Mouse (Mus musculus) G1E (cell line): Measurements from ENCODE around the gene Mctp1.

Experiments
- CTCF ChIP-seq: IDR thresholded peaks from 2 replicates; pipeline ENCODE4 v1.5.1; 2012; ENCODE audit warnings: low read depth, low read length, inconsistent platforms, mixed read lengths
- GATA1 ChIP-seq: IDR thresholded peaks from 2 replicates; pipeline ENCODE4 v1.6.1; 2012; ENCODE audit warnings: borderline replicate concordance, low read length, inconsistent platforms, mixed read lengths
- POLR2AphosphoS5 ChIP-seq: IDR thresholded peaks from 2 replicates; pipeline ENCODE4 v1.6.1; 2012; ENCODE audit warnings: low read depth, low read length, inconsistent platforms; ENCODE audit not compliant: insufficient replicate concordance
- TAL1 ChIP-seq: conservative IDR thresholded peaks from 2 replicates; pipeline ENCODE4 v1.6.1; 2012; ENCODE audit warnings: low read depth, low read length, inconsistent platforms, mixed read lengths

DNA sequence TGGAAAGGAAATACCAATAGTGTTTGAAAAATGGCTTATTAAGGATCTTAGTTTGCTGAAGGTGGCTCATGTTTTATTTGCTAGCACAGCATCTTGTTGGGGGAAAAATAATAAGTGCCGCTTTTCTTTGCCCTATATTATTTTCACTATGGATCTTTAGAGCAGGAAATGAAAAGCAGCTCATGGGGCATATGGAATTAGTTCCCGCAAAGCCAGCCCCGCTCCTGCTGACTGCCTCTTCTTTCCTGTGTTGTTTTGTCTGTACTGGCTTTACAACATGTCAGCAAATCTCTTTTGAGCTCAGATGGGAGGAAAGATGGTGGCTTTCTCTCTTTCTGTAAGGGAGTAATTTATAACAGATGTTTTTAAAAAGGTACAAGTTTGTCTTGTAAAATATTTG is 618.3 kb downstream of the Mctp1 start:
- TF ChIP-seq CTCF (no peak), GATA1 (no peak), TAL1 (no peak), POLR2AphosphoS5 (no peak)
